Mouse (Mus musculus): ENCODE data around the gene Acly.
"Not testable (repeated sequence)": the region's sequence is repeated elsewhere in the genome, so short reads cannot be mapped to it uniquely, and the experiment has no call there.

Acly gene

DNA sequence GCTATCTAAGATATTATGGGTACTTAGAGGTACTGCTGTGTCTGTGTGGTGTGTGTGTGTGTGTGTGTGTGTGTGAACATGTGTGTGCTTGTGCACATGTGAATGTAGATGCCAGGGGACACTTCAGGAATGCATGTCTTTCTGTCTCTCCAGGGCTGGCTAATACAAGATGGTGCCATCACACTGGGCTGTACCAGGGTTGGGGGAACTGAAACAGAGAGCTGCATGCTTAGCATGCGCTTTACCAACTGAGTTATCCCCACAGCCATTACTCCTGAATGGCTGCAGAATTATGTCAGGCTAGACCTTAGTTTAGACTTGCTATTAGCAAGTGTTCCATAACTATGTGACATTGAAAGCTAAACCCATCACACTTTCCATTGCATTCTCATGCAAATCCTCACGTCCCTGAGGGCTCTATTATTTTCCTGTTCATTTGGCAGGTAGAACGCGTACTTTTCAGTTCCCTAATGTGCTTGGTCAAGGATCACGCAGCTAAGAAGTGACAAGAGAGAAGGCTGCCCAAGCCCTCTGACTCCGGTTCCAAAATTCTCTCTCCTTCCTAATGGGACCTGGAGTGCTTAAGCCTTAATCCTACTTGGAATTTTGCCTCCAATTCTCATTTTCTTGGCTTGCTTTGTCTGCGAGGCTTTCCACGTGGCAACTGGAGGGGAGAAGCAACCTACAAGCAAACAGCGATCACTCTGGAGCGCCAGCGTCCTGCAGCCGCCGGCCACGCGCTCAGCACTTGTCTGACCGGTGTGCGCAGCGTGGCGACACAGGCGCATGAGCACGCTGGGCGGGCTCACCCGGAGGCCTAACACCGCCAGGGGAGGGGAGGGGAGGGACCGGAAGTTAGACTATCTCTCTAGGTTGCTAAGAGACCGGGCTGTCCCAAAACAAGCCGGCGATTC lies 17.3 kb upstream of the Acly start, which contains the start of gene Ttc25:
Gene Ttc25, plus strand, starts transcription at position 776 of the 914 bp plus-strand sequence.
- DNase-seq, result peak; percentile 88

DNA sequence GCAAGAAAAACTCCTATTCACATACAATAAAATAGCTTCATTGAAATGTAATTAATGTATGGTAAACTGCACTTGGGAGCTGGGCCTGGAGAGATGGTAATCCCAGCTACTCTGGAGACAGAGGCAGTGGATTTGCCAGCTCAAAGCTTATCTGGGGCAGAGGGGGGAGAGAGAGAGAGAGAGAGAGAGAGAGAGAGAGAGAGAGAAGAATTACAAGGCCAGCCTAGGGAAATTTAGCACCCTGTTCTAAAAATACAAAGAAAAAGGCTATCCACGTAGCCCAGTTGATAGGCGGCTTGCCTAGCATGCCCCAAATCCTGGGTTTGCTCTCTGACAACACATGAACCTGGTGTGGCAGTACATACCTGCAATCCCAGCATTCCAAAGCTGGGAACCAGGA lies 13.8 kb upstream of the Acly start:
- no peak for DNase-seq

DNA sequence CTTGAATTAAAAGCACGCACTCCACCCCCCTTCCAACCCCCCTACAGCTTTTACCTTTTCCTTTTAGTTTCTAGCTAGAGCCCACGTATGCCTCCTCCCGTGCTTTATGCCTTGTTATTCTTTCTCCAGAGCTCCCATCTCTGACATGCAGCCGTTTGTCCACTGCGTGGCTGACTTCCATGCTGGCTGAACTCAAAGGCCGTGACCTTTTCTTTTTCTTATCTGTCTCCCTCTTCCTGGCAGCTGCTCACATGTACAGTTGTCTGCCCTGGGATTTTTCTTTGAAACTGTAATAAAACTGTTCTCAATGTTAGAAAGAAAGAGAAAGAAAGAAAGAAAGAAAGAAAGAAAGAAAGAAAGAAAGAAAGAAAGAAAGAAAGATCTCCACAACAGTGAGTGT lies 13.2 kb upstream of the Acly start:
- DNase-seq, result no peak

DNA sequence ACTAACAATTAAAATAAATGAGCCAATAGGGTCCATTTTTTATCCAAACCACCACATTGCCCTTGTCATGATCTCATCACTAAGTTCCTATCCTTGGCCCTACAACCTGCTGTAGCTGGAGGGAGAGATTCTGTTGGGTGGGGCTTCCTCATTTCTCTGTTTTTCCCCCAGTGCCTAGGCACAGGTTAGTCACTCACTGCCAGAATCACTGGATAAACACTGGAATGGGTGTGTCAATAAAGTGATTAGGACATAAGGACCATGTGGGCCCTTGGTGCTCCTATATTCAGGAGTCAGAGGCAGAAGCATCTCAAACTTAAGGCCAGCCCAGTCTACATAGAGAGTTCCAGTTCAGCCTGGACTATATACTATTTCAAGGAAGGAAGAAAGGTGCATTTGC lies 8.7 kb upstream of the Acly start:
- DNase-seq, result no peak

- DNase-seq, result no peak
These were observed 8.2 kb upstream of the Acly start for GRCm38 (mm10) chr11:100535996-100536395.

DNA sequence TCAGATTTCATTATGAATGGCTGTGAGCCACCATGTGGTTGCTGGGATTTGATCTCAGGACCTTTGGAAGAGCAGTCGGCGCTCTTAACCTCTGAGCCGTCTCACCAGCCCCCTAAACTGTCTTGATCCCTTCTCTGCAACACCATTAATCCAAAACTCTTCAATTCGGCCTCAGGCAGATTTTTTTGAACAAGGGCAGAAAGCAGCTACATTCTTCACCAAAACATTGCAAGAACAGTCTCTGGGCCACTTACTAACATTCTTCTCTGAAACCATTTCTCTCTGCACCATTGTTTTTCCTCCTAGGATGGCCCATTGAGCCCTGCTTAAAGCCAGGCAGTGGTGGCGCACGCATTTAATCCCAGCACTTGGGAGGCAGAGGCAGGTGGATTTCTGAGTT lies 7.0 kb upstream of the Acly start:
- not testable (repeated sequence) for DNase-seq

- DNase-seq, result not testable (repeated sequence)
These were observed 6.6 kb upstream of the Acly start for GRCm38 (mm10) chr11:100534411-100534810.

GRCm38 (mm10) chr11:100533871-100534270 lies 6.1 kb upstream of the Acly start:
- no peak for DNase-seq

DNA sequence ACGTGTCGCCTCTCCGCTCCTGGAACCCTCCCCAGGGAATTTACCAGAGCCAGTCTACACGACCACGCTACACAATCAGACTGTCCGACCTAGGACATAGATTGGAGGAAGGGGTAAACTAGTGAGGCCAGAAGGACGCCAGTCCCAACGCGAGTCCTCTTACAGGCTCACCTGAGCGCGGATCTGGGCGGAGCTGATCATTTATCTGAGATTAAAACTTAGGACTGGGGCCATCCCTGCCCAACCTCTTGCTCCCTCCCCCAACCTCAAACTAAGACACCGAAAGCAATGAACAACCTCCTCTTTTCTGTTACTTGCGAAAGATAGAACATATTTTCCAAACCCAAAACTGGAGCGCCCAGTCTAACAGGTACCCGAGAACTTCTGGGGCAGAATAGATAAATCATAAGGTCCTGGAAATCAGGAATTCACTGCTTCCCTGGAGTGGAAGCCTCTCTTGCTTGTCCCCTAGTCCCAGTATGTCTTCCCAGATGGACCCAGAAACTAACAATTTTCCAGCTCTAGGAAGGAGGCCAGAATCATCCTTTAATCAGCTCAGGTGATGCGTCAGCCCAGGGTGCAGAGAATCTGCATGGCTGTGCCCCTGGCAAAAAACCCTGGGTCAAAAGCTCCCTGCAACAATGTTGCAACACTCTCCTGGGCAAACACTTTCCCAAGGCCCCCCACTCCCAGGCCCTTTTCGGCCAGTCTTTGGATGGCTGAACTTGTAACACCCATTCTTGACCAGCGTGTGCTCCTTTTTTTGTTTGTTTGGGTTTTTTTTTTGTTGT lies 770 bp upstream of the Acly start:
- DNase-seq, result no peak

DNA sequence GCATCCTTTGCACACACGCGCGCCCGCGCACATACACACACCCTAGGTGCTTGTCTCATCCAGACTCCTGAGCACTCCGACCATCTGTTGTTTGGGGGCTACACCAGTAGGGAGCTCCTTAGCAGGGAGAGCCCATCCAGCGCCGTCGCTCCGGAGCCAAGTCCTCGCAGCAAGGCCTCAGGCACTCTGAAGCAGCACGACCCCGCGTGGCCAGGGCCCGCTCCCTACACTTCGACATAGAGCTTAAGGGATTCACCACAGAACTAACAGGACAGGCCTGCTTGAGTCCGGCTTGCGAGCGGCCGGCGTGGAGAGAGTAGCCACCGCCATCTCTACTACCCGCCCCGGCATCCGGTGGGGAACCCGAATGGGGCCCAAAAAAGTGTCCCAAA lies 738 bp downstream of the Acly start:
- peak; percentile 52 for DNase-seq

- no peak for DNase-seq
These were observed 1.6 kb downstream of the Acly start for GRCm38 (mm10) chr11:100526052-100526816.

DNA sequence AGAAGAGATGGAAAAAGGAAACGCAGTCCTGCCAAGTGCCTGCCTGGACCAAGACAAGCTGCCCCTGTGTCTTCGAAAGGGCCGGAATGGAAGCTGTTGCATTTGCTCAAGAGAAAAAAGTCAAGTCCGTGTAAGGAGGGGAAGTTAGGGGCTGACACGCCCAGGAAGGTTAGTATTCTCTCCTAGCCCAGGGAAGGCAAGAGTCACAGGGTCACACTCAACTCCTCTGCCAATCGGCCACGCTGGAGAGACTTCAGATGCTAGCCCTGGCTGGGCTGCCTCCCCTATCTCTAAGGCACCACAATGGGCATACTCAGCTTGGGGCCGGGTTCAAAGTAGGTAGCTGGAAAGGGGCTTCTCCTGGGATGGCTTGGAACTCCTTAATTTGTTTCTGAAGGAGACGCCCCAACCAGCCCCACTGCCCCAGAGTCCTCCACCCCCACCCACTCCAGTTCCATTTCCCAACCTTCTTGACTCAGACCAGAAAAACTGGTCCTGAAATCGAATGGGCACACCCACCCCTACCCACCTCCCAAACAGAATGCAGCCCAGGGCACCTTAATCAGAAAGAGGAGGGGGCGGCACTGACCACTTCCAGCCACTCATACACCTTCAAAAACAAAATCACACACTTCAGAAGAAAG lies 2.7 kb downstream of the Acly start:
- DNase-seq, result no peak

DNA sequence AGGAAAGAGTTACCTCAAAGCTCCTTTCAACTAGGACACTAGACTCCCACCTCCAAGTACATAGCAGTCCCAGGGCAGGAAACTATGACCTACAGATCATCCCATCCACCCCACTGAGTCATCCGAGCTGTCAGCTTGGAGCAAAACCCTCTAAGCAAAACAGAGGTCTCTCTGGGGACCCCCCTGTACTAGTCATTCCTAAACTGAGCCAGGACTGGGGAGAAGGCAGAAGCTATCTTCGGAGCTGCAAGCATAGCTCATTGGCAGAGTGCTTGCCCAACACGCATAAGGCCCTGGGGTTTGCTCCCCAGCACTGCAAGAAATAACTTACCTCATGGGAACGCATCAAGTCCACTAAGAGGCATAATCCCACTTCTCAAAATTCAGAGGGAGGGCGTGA lies 3.4 kb downstream of the Acly start:
- no peak for DNase-seq

- DNase-seq, result no peak
These were observed 7.0 kb downstream of the Acly start for GRCm38 (mm10) chr11:100520838-100521237.

- no peak for DNase-seq
These were observed 8.6 kb downstream of the Acly start for GRCm38 (mm10) chr11:100519188-100519587.

DNA sequence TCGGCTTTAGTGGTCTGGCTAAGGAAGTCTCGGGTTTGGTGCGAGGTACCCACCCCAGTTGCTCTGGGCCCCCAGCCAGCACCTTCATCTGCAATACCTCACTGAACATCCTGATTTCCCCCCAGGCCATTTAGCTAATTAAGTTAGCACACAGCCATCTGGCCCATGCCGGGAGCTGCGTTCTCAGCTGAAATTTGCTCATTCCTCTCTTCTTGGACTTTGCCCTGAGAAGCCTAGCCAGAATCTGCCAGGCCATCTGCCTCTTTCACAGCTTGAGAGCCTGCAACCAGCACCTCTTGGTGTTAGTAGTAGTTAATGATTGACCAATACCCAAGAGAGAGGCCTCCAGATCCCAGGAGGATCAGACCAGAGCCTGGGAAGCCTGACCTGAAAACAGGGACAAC lies 9.6 kb downstream of the Acly start:
- DNase-seq, result no peak

DNA sequence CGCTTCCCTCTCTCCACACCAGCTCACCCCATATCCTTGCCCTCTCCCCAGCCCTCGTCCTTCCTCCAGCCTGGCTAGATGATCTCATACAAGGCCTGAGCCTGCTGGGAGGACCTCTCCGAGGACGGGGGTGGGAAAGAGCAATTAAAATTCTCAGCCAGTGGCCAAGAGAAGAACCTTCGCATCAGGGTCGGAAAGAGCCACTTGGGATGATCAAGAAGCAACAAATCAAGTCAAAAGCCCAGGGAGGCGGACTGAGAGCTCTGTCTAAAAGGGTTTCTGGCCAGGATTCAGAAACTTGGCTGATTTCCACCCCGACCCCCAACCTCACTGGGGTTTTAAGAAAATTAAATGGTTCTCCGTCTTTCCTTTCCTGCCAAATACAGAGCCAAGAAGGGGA lies 11.5 kb downstream of the Acly start:
- no peak for DNase-seq

GRCm38 (mm10) chr11:100515789-100516188 lies 12.0 kb downstream of the Acly start:
- no peak for DNase-seq

- no peak for DNase-seq
These were observed 12.7 kb downstream of the Acly start for GRCm38 (mm10) chr11:100515061-100515460.

GRCm38 (mm10) chr11:100513716-100514115 lies 14.1 kb downstream of the Acly start:
- DNase-seq, result no peak

- peak; percentile 29 for DNase-seq
These were observed 15.4 kb downstream of the Acly start for GRCm38 (mm10) chr11:100512384-100512783.

- no peak for DNase-seq
These were observed 17.2 kb downstream of the Acly start for GRCm38 (mm10) chr11:100510556-100510955.

- no peak for DNase-seq
These were observed 21.8 kb downstream of the Acly start for GRCm38 (mm10) chr11:100505997-100506396.

Data from right cerebral cortex, adult 18-20 months (tissue).